Mouse (Mus musculus): Measurements from ENCODE around the gene Ppp2r3a.

GRCm38 (mm10) chr9:101152872-101153271, 98.7 kb downstream of the Ppp2r3a start:
- TF ChIP-seq CTCF (IDR thresholded peaks at IDR 0.05; ENCODE audit: borderline replicate concordance, insufficient read depth, low read length) (no peak), POLR2A (IDR thresholded peaks at IDR 0.05; ENCODE audit: low read depth, low read length) (no peak)

All from embryonic fibroblast, embryonic 13.5 days (primary cell).